Mouse (Mus musculus) heart, postnatal 25 days (tissue): Measurements from ENCODE around the gene Kdm4a. TPM values are rescaled to one million over a fixed set of nuclear protein-coding genes. Genes with fewer than 3 reads are reported as not detected.

Experiments used
- DNase-seq: peaks from one replicate; pipeline ENCODE4 v3.0.0; 2022; ENCODE audit warnings: low spot score
- intact Hi-C: fragments of 180-260 bp; cut with DNase I; formaldehyde crosslinking; loops from one replicate; pipeline ENCODE4 v1.15.1; 2025
- total RNA-seq, 2 experiments: library from RNA; stranded (reverse); gene quantifications; 2 replicates each; pipeline ENCODE4 v1.2.3; 2021

Kdm4a gene
- 10 to 100 TPM; 26.1 to 28.2 TPM for total RNA-seq

DNA sequence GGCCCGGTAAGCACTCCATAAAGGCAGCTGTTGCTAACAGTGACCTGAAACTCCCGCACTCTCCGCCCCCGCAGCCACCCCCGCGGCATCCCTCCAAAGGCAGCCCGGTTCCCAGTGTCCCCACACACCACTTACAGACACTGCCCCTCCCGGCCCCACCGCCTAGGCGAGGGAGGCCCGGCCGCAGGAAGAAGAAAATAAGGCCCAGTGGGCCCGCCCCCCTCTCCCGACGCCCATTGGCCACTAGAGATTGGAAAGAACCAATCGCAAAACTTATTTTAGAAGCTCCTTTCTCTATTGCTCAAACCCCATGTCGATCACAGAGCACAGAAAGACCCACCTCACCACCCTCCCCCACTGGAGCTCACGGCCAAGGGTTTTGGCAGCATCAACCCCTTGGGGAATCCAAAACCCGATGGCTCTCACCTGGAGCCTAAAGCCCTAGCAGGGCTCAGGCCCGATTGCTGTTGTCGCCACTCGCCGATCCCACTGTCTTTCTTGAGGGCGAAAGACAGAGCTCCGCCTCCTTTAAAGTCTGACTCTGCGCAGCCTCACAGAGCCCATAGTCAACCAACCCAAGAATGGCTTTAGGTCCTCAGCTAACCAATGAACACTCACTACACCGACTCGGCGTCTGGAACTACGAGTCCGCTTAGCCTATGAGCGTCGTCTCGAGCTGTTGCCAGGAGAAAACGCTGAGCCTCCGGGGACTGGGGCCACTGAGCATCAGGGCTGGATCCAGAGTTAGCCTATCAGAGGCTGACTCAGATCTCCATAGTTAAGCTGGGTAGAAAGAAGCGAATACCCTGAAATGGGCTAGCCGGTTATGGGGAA, at the start of gene Kdm4a:
TSS of gene Kdm4a (minus strand) at position 577 of the 834 bp plus-strand sequence.
- peak; percentile 92 for DNase-seq
- intact Hi-C loops, result loop anchor here (5.0 kb wide), 1 partner anchor 267 kb away; the partner anchor contains the start of gene Ipo13

DNA sequence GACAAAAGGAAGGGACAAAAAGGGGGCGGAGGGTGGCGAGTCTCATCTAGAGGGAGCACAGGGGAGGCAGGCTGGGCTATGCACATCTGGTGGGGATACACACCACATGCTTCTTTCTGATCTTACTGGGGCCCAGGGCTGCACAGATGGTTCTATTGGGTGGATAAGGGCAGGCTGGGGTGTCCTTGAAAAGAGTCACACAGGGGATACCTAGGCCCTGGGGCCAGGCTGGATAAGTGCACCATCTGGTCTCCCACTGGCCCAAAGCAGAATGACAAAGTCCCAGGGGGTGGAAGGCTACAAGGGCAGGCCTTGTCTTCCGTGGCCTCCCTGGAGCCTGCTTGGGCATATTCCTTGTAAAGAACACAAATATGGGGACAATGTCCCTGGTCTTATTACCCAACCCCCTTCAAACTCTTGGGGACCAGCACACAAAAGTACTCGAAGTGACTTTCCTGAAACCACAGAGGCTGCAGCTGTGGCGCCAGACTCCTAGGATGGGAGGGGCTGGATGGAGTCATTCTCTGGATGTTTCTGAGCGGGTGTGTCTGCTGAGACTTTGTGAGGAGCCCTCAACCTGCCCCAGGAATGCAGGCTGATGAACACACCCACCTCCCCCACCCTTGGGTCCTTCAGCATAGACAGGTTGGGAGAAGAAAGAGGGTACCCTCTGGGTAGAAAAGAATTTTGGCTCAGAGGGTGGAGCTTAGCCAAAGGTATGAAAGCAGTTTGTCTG, 49.4 kb upstream of the Kdm4a start:
- intact Hi-C loops, result no loop called here
- DNase-seq, result no peak

- no peak for DNase-seq
- intact Hi-C loops, result no loop called here
Measured at GRCm38 (mm10) chr4:118227398-118227797, 47.6 kb upstream of the Kdm4a start.

DNA sequence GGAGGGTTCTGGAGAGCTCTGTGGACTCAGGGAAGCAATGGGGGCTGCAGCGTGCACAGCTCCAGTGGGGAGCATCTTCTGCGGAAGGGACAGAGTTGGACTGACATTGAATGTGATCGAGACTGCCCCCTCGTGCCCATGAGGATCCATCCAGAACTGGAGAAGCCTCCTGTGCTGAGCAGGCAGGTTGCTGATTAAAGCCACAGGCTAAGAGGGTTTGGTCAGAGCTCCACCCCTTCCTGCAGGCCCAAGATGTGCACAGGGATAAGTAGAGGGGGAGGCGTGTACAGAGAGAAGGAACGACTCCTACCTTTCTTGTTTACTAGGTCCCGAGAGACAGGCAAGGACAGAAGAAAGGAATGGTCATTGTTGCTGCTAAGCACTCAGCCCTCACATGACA, 41.4 kb upstream of the Kdm4a start:
- no peak for DNase-seq
- intact Hi-C loops, result no loop called here

DNA sequence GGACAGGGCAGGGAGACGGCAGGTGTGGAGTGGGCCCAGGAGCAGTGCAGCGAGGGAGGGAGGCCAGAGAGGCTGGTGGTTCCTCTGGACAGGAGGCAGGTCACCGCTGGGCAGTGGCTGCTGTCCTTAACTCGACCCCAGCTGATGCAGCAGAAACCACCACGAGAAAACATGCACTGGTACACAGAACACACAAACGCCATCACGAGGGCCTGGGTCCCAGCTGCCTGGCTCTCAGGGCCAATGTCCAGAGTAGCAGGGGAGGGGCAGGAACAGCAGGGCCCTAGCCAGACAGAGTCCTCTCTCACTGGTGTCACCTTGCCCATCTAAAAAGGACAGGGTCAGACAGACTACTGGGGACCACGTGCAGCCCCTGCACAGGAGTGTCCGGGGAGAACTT, 40.9 kb upstream of the Kdm4a start:
- DNase-seq, result no peak
- intact Hi-C loops, result no loop called here

- intact Hi-C loops, result loop anchor here (5.0 kb wide), 1 partner anchor 358 kb away; no protein-coding TSS in a partner anchor
- no peak for DNase-seq
Measured at GRCm38 (mm10) chr4:118219487-118219886, 39.6 kb upstream of the Kdm4a start.

DNA sequence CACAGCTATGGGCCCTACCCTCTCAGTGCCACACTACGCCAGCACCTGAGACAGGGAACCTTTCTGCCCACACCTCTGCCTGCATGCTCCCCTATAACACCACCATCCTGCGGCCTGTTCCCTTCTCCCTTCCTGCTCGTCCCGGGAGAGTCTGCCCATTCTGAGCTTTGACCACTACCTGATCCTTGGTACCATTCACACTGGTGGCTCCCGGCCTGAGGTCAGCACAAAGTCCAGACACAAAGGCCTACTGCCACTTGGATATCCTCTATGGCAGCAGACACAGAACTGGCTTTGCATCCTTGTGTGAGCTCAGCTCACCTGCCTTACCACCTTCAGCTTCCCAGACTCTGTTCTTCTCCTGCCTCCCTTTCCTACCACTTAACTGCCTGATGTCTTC, 38.7 kb upstream of the Kdm4a start:
- DNase-seq, result no peak
- intact Hi-C loops, result loop anchor here (5.0 kb wide), 1 partner anchor 359 kb away; no protein-coding TSS in a partner anchor

DNA sequence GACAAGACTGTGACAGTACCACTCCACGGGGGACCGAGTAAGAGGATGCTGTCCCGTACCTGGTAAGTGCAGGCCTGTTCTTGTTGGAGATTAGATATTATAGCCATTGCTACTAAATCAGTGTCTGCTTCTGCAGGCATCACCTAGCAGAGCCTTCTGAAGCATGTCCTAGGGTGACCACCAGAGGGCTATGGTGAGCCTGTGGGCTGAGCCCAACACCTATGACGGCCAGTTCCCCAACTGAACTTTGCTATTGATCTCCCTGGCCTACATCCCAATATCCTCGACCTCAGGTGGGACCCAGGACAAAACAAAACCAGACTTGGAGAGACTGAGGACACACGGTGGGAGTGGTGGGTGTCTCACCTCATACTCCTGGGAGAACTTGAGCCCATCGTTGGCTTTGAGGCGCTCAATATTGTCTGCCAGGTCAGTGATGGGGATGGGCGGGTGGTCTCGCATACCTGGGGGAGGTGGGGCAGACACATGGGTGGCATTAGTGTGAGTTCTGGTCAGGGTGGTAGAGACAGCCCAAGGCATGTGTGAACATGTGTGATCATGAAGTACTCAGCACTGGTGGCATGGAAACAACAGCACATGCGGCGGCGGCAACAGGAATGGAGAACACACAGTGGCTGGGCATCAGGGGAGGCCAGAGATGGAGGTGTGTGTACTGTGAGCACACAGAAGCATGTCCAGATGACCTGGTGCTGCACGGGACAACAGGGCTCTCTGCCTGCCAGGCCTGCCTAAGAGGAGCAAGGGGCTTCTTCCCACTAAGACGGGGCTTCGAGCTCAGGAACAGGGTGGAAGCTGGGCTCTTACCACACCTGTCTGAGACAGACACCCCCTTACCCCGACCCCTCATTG, 37.1 kb upstream of the Kdm4a start:
- intact Hi-C loops, result loop anchor here (1.0 to 5.0 kb wide), 2 partner anchors 76 to 360 kb away; no protein-coding TSS in a partner anchor

DNA sequence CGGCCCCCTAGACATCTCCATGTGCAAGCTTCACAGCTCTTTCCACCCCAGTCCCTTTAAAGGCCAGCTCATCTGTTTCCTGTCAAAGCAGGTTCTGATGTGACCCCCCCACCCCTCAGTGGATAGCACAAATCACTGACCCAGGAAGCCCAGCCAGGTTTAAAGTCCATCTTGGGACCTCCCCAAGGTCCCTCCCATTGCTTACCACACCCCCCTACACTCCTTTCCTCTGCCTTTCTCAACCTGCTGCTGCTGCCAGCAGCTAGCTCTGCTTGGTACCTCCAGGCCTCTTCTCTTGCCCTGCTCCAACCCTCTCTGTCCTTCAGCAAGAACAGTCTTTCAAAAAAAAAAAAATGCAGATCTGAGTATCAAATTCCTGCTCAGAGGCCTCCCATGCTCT, 35.0 kb upstream of the Kdm4a start:
- intact Hi-C loops, result loop anchor here (5.0 kb wide), 1 partner anchor 362 kb away; no protein-coding TSS in a partner anchor
- no peak for DNase-seq

More for the DNA sequence above, 37.1 kb upstream of the Kdm4a start:
- peak; percentile 23 for DNase-seq

- intact Hi-C loops, result no loop called here
- no peak for DNase-seq
Measured at GRCm38 (mm10) chr4:118206918-118207640, 27.2 kb upstream of the Kdm4a start.

- DNase-seq, result no peak
Measured at GRCm38 (mm10) chr4:118205906-118206305, 26.1 kb upstream of the Kdm4a start.

DNA sequence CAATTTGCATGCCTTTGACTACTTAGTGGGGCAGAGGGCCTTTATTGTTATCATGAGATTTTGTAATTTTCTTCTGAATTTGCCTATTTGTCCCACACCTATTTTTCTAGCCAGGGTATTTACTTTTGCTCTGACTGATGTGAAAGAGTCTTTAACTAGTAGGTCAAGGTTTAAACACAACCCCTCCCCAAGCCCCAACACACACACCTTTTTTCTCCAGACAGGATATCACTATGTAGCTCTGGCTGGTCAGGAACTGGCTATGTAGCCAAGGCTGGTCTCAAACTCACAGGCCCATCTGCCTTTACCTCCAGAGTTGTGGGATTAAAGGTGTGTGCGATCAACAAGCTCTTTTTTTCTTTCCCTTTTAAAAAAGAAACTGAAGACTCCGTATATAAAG, 19.2 kb upstream of the Kdm4a start:
- DNase-seq, result no peak
- intact Hi-C loops, result no loop called here

More at GRCm38 (mm10) chr4:118205906-118206305, 26.1 kb upstream of the Kdm4a start:
- intact Hi-C loops, result no loop called here

DNA sequence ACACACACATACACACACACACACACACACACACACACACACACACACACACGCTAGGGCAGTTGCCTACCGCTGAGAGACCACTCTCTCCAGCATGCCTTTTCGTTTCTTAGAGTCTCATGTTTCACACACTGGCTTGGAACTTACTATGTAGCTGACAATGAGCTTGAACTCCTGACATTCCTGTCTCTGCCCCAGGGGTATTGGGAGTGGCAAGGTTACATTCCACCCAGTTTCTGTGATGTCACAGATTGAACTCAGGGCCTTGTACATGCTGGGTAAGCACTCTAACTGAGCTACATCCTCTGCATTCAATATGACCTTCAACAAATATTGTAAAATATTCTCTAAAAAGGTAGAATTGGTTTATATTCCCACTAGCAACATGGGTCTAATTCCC, 18.8 kb upstream of the Kdm4a start:
- intact Hi-C loops, result no loop called here
- no peak for DNase-seq

- intact Hi-C loops, result no loop called here
- DNase-seq, result no peak
Measured at GRCm38 (mm10) chr4:118196185-118196584, 16.3 kb upstream of the Kdm4a start.

GRCm38 (mm10) chr4:118180301-118181080, 648 bp upstream of the Kdm4a start:
- intact Hi-C loops, result no loop called here
- DNase-seq, result no peak

- DNase-seq, result no peak
Measured at GRCm38 (mm10) chr4:118178952-118179466, 834 bp downstream of the Kdm4a start.

GRCm38 (mm10) chr4:118172461-118172860, 7.4 kb downstream of the Kdm4a start:
- DNase-seq, result no peak
- intact Hi-C loops, result no loop called here

More at GRCm38 (mm10) chr4:118178952-118179466, 834 bp downstream of the Kdm4a start:
- intact Hi-C loops, result loop anchor here (5.0 kb wide), 1 partner anchor 267 kb away; the partner anchor contains the start of gene Ipo13

- intact Hi-C loops, result no loop called here
- no peak for DNase-seq
Measured at GRCm38 (mm10) chr4:118171006-118171405, 8.8 kb downstream of the Kdm4a start.
